Mouse (Mus musculus) G1E (cell line): ENCODE results near the gene Diaph3. TPM values are rescaled to one million over a fixed set of nuclear protein-coding genes. Genes with fewer than 3 reads are reported as not detected.

Experiments used
- ATAC-seq: 2 replicates; pipeline ENCODE4 v1.8.0; 2016; ENCODE audit warnings: mild to moderate bottlenecking; ENCODE audit not compliant: insufficient number of reproducible peaks, poor library complexity, low FRiP score, severe bottlenecking; ENCODE audit errors: extremely low read depth
- DNase-seq: peaks from one replicate; pipeline ENCODE4 v3.0.0; 2012; ENCODE audit warnings: low spot score
- H3K27me3 ChIP-seq: 2 replicates; pipeline ENCODE4 v1.6.1; 2012; ENCODE audit warnings: mild to moderate bottlenecking, low read length, inconsistent platforms; ENCODE audit not compliant: insufficient read depth
- H3K36me3 ChIP-seq: replicated peaks from 2 replicates; pipeline ENCODE3; 2012; ENCODE audit warnings: mild to moderate bottlenecking, inconsistent platforms
- H3K4me1 ChIP-seq: 2 replicates; pipeline ENCODE4 v1.6.1; 2012; ENCODE audit warnings: low read depth, low read length, inconsistent platforms, mixed read lengths; ENCODE audit not compliant: insufficient read depth
- H3K4me3 ChIP-seq: 2 replicates; pipeline ENCODE4 v1.5.1; 2012; ENCODE audit warnings: low read depth, mild to moderate bottlenecking, inconsistent platforms, low read length, moderate library complexity, mixed read lengths
- H3K9me3 ChIP-seq: replicated peaks from 2 replicates; pipeline ENCODE4 v1.6.1; 2012; ENCODE audit warnings: inconsistent platforms
- CTCF ChIP-seq: IDR thresholded peaks from 2 replicates; pipeline ENCODE4 v1.5.1; 2012; ENCODE audit warnings: low read depth, low read length, inconsistent platforms, mixed read lengths
- GATA1 ChIP-seq: IDR thresholded peaks from 2 replicates; pipeline ENCODE4 v1.6.1; 2012; ENCODE audit warnings: borderline replicate concordance, low read length, inconsistent platforms, mixed read lengths
- GATA2 ChIP-seq: IDR thresholded peaks from 2 replicates; pipeline ENCODE4 v1.6.1; 2012; ENCODE audit warnings: low read depth, low read length, inconsistent platforms, borderline replicate concordance
- POLR2AphosphoS5 ChIP-seq: IDR thresholded peaks from 2 replicates; pipeline ENCODE4 v1.6.1; 2012; ENCODE audit warnings: low read depth, low read length, inconsistent platforms; ENCODE audit not compliant: insufficient replicate concordance
- TAL1 ChIP-seq: conservative IDR thresholded peaks from 2 replicates; pipeline ENCODE4 v1.6.1; 2012; ENCODE audit warnings: low read depth, low read length, inconsistent platforms, mixed read lengths
- polyA plus RNA-seq: library from polyadenylated mRNA; stranded (reverse); fragments of >175 nt; gene quantifications from 2 replicates; pipeline ENCODE4 v1.2.3, GENCODE M21; 2012
- total RNA-seq, 2 experiments: library from RNA; stranded (forward) in 1 of 2; stranded (reverse) in 1 of 2; fragments of 200-1000 nt in 1 of 2; fragments of >200 nt in 1 of 2; fragmentation: Nextera tagmentation in 1 of 2; gene quantifications; 2 replicates each; pipeline ENCODE4 v1.2.3; 2014 to 2017

The Diaph3 gene
- total and polyA plus RNA-seq, 3 experiments = 70.5 to 213 (median 152) TPM

DNA sequence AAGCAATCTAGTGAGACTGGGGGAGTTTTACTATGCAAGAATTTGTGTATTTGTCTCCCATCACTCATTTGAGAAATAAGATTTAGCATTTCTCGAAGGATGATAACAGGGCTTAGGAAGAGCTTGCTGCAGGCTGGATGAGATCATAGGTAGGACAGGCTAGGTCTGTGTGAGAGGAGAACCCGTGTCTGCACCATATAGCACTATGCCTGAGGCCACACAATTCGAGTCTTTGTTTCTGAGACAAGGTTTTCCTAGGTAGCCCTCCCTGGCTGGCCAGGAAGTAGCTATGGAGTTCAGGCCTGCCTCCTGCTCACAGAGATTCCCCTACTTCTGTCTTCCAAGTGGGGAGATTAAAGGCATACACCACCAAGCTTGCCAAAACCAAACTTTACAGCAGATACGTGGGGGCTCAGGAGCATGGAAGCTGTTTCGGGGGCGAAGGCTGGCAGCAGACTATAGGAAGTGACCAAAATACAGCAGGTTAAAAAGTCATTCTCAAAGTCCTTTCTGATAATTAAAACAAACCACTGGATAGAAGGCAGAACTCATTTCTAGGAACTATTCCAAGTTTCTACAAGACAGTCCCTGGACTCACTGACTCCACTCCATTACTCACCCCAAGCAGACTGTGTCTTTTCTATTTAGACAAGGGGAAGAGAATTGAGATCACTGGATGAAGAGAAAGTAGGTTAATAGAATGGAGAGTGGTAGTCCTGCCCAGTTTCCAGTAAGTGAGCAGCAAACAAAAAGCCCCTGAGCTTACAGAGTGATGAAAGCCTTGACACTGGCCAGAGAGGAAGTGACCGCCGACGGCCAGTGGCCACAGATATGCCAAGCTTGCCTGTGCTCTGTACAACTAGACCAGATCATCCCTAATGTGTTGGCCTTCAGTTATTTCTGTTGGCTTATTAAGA lies 383.2 kb downstream of the Diaph3 start:
- no peaks in the 10 kb centered on the region for H3K27me3 ChIP-seq
- H3K4me3 ChIP-seq = no peak overlapping the region
- H3K4me1 ChIP-seq = no peaks in the 10 kb centered on the region
- peaks cover 35% of the 10 kb centered on the region for H3K36me3 ChIP-seq
- DNase-seq (no peak), ATAC-seq (no peak)
- TF ChIP-seq GATA1 = no peak
- TF ChIP-seq GATA2 = no peak
- no peak for TF ChIP-seq CTCF
- no peak for TF ChIP-seq POLR2AphosphoS5
- no peak for TF ChIP-seq TAL1
- H3K9me3 ChIP-seq = no peaks in the 10 kb centered on the region

DNA sequence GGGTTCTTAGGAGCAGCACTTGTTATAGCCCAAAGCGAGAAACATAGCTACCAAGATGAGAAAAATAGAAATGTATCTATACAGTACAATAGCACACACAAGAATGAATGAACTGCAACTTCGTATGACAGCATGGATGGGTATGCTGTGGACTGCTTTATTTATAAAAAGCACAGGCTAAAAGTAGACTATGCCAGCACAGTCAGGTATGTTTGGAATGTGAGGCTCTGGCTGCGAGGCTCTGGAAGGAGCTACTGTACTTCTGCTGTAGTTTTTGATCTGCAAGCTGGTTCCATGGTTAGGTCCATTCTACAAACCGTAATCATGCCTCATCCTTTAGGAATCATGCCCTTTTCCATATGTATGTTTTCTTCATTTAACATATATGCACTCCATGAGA lies 383.9 kb downstream of the Diaph3 start:
- Histone ChIP-seq H3K4me1 (no peaks in the 10 kb centered on the region), H3K27me3 (no peaks in the 10 kb centered on the region), H3K4me3 (no peak overlapping the region), H3K36me3 (peaks cover 29% of the 10 kb centered on the region), H3K9me3 (no peaks in the 10 kb centered on the region)
- ATAC-seq (no peak), DNase-seq (no peak)
- TF ChIP-seq POLR2AphosphoS5 (no peak), CTCF (no peak), GATA2 (no peak), TAL1 (no peak), GATA1 (no peak)

DNA sequence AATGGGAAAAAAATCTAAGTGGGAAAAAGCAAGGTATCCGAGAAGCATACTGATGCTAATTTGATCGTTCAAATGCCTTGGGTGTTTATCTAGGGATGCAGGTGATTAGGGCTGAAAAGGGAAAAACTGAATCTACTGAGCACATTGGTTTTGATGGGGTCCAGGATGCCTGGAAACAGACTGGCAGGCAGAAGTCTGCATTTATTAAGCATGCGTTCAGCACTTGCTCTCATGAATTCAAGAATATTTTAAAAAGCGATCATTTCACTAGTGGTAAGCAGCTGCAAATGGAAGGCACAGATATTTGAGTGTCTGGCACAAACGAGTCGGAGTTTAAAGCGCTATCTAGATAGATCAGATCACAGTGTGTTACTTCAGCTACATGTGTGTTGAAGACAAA lies 390.7 kb downstream of the Diaph3 start:
- TF ChIP-seq POLR2AphosphoS5 (no peak), GATA2 (no peak), GATA1 (no peak), CTCF (no peak), TAL1 (no peak)
- ATAC-seq (no peak), DNase-seq (no peak)
- Histone ChIP-seq H3K9me3 (no peaks in the 10 kb centered on the region), H3K4me3 (no peak overlapping the region), H3K36me3 (peaks cover 34% of the 10 kb centered on the region), H3K4me1 (no peaks in the 10 kb centered on the region), H3K27me3 (no peaks in the 10 kb centered on the region)

DNA sequence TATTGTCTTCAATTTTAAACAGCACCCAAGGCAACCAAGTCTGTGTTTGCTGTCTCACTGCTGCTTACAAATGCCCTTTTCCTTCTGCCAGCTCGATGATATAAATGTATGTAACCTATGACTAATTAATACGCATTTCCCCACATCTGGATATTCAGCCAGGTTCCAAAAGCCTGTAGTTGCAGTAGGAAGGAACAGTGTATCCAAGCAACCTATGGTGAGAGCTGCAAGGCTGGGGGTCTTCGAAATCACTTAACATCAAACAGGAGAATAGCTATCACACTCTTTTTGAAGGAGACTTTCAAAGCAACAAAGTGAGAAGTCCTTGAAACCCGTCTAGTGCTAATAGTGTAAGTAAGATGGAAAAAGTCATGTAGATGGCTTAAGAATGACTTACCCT lies 391.6 kb downstream of the Diaph3 start:
- TF ChIP-seq TAL1 (no peak), POLR2AphosphoS5 (no peak), GATA1 (no peak), CTCF (no peak), GATA2 (no peak)
- ATAC-seq (no peak), DNase-seq (no peak)
- no peaks in the 10 kb centered on the region for H3K9me3 ChIP-seq
- no peak overlapping the region for H3K4me3 ChIP-seq
- no peaks in the 10 kb centered on the region for H3K27me3 ChIP-seq
- peaks cover 36% of the 10 kb centered on the region for H3K36me3 ChIP-seq
- H3K4me1 ChIP-seq = peaks cover 3% of the 10 kb centered on the region; the same call in 1 of the 2 replicates

DNA sequence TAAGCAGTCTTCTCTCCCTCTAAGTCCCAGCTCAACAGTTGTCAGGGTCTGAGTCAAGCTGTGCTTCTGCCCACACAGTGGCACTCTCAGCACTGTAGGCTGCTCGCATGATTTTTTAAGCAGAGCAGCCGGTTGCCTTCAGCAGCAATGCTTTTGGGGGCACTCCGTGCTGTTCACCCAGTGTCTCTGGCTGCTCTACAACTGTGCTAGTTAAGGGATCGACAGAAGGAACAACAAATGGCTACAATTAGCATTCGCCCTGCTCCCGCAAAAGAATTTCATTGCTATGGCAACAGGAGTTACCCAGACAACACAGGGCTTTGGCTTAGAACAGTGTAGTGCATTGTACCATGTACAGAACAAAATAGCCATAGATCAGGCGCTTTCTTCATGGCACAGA lies 392.2 kb downstream of the Diaph3 start:
- no peak for DNase-seq
- no peaks in the 10 kb centered on the region for H3K27me3 ChIP-seq
- no peak for TF ChIP-seq GATA1
- no peak for TF ChIP-seq TAL1
- no peak for TF ChIP-seq POLR2AphosphoS5
- TF ChIP-seq CTCF = no peak
- no peak for TF ChIP-seq GATA2
- H3K4me1 ChIP-seq = peaks cover 3% of the 10 kb centered on the region
- ATAC-seq = no peak
- H3K36me3 ChIP-seq = peaks cover 37% of the 10 kb centered on the region
- H3K9me3 ChIP-seq = no peaks in the 10 kb centered on the region
- no peak overlapping the region for H3K4me3 ChIP-seq

DNA sequence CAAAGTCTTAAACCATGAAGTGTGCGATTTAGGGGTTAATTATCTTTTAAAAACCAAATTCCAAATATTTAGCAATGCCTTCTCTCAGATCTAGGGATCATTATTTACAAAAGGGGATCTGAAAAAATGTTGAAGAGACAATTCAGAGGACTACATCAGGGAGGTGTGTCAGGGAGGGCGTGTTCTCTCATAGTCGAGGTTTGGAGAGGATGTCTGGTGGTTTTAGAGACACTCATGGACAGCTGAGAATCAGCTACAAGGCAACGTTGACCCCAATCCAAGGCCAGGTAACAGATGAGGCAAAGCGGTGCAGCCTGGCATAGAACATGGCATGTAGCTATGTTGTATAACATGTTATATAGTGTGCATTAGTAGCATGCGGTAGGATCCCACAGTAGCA lies 396.5 kb downstream of the Diaph3 start:
- DNase-seq (no peak), ATAC-seq (no peak)
- Histone ChIP-seq H3K36me3 (peaks cover 36% of the 10 kb centered on the region), H3K4me1 (peaks cover 17% of the 10 kb centered on the region), H3K9me3 (no peaks in the 10 kb centered on the region), H3K27me3 (no peaks in the 10 kb centered on the region), H3K4me3 (no peak overlapping the region)
- no peak for TF ChIP-seq GATA2
- TF ChIP-seq TAL1 = no peak
- no peak for TF ChIP-seq GATA1
- no peak for TF ChIP-seq CTCF
- no peak for TF ChIP-seq POLR2AphosphoS5
